Mouse (Mus musculus) gastrocnemius, postnatal 36 days (tissue): ENCODE data around the gene Gmip. TPM values are rescaled to one million over a fixed set of nuclear protein-coding genes. Genes with fewer than 3 reads are reported as not detected.

Experiments used
- DNase-seq, 2 experiments: peaks; one replicate each; pipeline ENCODE4 v3.0.0; 2022
- intact Hi-C: fragments of 180-260 bp; cut with DNase I; formaldehyde crosslinking; loops from one replicate; pipeline ENCODE4 v1.15.1; 2025
- long read RNA-seq, 2 experiments: library from polyadenylated mRNA; stranded (forward); transcript quantifications; one replicate each; pipeline ENCODE4 v2.0.0; 2021
- total RNA-seq, 2 experiments: library from RNA; stranded (reverse); gene quantifications; 2 replicates each; pipeline ENCODE4 v1.2.3; 2021

The Gmip gene
- total RNA-seq, result 1 to 10 TPM; 3.0 to 3.5 TPM
- long read RNA-seq, experiment 1, partial matches to known transcripts, result 2 of 4 reads
- long read RNA-seq, experiment 1, other reads (novel, unspliced or antisense), result 2 of 4 reads
- long read RNA-seq, experiment 2, result 0 reads

DNA sequence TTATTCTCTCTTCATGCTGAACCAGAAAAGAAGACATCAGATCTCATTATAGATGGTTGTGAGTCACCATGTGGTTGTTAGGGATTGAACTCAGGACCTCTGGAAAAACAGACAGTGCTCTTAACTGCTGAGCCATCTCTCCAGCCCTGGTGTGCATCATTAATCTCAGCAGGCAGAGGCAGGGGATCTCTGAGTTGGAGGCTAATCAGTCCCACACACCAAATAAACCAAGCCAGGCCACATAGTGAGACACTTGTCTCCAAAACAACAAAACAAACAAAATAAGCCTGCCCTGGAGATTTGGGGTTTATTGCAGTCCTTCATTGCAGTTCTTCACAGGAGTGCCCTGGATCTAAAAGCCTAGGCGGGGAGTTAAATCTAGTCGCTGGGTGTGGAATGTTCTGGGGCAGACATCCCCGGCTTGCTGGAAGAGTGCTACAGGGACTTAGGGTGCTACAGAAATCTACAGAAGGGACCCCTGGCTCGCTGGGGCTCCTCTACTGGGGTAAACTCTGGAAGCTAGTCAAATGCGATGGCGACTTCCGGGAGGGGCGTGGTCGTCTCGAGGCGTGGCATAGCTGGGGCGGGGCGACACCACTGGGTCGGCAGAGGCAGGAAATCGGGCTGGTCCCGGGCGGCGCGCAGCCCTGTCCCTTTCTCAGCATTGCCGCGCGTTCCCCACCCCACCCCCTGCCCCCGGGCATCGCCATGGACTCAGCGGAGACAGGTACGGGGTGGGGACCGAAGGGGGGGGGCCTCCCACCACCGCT, at the start of gene Gmip:
Gmip (plus strand) TSS at position 586 of the 770 bp plus-strand sequence.
- peak; percentile 64 to 73 for DNase-seq
- intact Hi-C loops, result no loop called here

DNA sequence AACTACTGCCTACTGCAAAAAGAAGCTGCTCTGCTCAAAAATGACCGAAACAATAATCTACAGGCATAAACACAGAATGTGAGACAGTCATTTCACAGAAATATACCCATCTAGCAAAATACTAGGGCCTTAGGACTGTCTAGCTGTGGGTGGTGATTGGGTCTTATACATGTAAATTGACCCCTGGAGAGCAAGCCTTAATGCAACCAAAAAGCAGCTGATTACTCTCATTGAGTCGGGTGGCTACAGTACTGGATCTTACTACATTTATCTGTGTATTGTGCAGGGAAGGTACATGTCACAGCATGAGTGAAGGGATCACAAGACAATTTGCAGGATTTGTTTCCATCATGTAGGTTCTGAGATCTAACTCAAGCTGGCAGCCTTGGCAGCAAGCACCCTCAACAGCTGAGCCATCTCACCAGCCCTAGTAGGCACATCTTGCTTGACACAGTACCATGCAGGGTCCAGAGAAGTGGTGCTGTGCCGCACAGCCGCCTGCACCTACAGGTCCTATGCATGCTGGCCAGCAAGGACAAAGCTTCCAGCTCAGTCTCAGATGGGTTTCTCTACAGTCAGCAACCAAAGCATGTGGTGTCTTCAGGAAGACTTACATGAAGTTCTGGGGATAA, 46.5 kb upstream of the Gmip start:
- intact Hi-C loops, result no loop called here
- DNase-seq, result no peak

DNA sequence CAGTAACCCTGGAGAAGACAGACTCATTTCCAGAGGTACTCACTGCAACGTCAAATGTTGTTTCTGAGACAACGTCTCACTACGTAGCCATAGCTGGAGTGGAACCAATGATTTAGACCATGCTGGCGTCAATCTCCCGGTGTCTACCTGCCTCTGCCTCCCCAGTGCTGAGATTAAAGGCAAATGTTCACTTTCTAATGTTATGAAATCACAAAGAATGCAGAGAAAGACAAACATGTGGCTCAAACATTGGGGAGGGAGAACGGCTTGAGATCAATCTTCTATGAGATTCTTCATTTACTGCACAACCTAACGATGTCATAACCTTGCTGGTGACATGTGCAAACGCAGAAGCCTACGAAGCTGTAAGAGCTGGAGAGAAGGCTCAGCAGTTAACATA, 37.3 kb upstream of the Gmip start:
- intact Hi-C loops, result no loop called here

DNA sequence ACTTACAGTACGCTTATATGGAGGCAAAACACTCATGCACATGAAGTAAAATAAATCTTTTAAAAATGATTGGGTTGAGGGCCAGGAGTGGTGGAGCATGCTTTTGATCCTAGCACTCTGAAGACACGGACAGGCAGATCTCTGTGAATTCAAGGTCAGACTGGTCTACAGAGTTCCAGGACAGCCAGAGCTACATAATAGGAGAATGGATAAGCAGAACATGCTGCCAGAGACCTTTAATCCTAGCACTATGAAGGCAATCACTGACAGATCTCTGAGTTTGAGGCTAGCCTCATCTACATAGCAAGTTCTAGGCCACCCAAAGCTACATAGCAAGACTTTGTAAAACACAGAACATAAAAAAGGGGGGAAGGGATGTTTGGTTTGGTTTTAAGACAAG, 36.4 kb upstream of the Gmip start:
- intact Hi-C loops, result no loop called here
- DNase-seq, result no peak

More for the DNA sequence above, 37.3 kb upstream of the Gmip start:
- no peak for DNase-seq

DNA sequence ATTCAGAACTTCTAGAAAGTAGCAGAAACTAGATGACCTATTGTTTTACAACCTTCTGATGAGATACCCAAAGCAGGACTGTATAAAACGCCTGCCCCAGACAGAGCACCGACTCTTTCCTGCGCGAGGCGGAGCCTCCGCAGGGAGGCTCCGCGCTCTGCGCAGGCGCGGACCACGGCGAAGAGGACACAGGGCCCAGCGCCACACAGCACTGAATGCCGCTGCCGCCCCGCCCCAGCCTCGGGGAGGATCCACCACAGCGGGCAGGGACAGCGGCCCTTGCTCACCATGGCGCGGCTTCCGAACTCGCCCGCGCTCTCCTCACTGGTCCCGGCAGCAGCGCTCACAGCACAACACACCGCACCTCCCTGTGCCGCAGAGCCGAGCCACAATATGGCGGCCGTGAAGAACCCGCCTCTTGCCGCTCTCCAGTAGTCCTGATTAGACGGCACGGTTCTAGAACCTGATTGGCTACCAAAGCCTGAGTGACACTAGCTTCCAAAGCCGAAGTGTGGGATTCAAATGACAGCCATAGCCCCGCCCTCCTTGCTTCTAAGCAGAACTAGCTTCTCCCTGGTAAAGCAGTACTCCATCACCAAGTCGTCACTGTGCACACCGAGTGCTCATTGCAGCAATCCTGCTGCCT, 33.9 kb upstream of the Gmip start, which contains the start of gene Gm20422:
Gm20422 (minus strand) TSS at position 384 of the 646 bp plus-strand sequence.
- intact Hi-C loops, result no loop called here
- peak; percentile 85 for DNase-seq

DNA sequence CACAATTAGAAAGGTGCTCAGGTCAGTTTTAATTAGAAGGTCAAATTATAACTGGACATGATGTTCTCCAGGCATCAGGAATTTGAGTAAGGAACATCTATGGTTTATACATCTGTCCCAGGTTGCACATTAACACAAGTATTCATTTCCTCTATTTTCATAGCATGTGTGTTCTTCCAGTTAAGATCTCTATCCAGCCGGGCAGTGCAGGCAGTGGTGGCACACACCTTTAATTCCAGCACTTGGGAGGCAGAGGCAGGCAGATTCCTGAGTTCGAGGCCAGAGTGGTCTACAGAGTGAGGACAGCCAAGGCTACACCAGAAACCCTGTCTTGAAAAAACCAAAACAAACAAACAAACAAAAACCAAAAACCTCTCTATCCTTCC, 33.3 kb upstream of the Gmip start:
- DNase-seq, result no peak
- intact Hi-C loops, result no loop called here

DNA sequence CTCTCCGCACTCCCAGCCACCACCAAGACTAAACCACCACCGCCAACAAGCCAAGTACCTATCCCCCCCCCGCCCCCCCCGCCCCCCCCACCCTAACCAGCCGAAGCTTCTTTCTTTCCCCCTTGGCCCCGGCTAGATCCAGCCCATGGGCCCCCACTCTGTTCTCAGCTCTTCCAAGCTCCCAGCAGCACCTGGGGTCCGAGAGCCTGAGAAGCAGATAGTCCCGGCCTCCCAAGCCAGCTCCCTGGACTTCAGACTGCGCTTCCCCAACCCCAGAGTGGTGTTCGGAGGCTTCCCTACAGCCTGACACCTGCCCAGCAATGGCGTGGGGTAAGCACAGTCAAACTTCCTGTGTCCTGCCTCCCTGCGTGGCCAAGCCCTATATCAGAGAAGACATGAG, 31.4 kb upstream of the Gmip start:
- intact Hi-C loops, result no loop called here
- DNase-seq, result no peak

DNA sequence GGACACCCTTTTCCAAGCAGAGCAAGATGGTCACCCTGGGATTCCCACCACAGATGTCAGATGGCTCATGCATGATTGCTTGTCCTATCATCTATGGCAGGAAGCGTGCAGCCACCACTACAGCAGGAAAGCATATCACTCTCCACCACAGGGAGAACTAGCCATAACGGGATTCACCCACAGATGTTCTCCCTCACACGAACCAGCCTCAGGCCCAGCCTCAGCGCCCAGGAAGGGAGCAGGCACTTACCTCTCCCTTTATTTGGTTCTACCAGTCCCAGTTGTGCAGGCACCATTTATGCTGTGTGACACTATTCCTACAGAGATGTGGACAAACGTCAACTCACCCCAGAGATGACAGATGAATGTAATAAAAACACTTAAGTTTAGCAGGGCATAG, 19.4 kb upstream of the Gmip start:
- peak in 1 of 2 experiments; percentile 4 for DNase-seq
- intact Hi-C loops, result no loop called here

DNA sequence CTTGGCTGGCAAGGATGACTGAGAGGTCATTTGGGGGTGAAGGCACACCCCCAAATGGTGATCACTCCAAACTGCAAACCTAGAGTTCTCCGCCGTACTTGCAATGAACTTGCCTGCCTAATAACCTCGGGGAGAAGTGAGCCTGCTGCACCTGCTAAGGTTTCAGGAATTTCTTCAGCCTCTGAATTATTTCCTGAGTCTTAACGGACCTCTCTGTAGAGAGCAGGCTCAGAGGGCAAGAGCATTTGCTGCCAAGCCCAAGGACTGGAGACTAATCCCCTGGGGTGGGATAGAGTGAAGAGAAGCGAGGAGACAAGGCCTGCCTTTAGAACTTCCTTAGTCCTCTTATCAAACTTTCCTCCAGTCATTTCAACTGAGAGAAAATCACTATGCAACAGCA, 18.7 kb upstream of the Gmip start:
- intact Hi-C loops, result loop anchor here (10.0 kb wide), 1 partner anchor 135 kb away; the partner anchor contains the start of gene Zfp964
- DNase-seq, result no peak

DNA sequence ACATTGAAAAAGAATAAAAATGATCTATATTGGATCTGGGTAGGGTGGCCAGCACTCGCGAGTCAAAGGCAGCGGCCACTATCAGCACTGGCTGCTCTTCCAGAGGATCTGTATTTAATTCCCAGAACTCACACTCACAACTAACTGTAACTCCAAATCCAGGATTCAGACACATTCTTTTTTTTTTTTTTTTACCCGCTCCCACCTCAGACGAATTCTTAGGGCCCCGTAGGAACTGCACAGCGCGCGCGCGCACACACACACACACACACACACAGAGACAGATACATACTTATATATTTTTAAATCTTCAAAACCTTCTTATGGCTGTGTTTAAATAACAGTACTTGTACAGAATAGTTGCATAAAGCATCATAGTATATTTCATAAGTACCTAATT, 18.1 kb upstream of the Gmip start:
- intact Hi-C loops, result loop anchor here (10.0 kb wide), 1 partner anchor 136 kb away; the partner anchor contains the start of gene Zfp964
- peak in 1 of 2 experiments; percentile 8 for DNase-seq

DNA sequence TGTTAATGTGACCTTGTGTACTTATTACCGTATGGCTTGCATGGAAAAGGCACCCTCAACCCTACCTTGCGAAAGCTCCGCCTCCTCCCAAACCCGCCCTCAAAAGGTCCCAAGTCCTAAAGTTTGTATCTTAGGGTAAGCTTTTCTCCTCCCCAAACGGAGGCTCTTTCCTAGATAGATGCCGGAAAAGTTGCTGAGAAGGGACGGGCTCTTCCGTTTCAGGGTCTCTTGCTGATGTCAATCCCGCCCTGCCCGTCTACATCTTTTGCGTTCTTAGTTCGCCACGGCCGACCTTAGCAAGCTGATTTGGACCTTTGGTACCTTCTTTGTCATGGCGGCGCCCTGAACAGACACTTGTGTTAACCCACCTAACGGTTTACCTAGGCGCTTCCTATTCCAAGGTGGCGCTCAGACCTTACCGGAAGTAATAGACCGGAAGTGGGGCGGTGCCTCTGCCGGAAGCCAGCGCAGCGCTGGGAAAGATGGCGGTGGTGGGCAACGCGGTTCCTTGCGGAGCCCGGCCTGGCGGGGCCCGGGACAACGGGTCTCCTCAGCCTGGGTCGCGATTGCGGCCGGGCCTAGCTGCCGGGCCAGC, 17.6 kb upstream of the Gmip start, which contains the start of the genes Atp13a1 and Zfp866:
Atp13a1 (plus strand) TSS at position 391 of the 595 bp plus-strand sequence.
Zfp866 (minus strand) TSS at position 406 of the 595 bp plus-strand sequence.
- DNase-seq, result peak; percentile 76 to 85
- intact Hi-C loops, result loop anchor here (10.0 kb wide), 1 partner anchor 136 kb away; the partner anchor contains the start of gene Zfp964

DNA sequence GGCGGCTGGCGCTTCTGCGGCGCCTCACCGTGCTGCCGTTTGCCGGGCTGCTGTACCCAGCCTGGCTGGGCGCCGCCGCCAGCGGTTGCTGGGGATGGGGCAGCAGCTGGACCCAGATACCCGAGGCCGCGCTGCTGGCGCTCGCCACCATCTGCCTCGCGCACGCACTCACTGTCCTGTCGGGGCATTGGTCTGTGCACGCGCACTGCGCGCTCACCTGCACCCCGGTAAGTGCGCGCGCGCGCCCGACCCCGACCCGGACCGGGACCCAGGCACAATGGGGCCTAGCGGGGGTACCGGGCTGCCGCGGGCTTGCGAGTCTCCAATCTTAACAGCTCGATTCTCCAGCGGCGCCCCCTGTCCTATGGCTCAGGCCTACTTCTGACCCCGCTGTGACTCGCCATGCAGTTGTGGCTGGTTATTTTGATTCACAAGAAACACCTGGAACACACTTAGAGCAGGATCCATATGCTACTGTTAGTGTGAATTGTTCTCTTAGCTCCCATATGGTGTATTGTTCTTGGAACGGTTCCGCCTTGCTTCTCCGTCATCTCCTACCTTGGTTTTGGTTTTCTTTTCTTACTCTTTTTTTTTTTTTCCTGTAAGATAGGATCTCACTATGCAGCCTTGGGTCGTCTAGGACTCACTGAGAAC, 16.9 kb upstream of the Gmip start:
- intact Hi-C loops, result loop anchor here (10.0 kb wide), 1 partner anchor 137 kb away; the partner anchor contains the start of gene Zfp964
- DNase-seq, result no peak

DNA sequence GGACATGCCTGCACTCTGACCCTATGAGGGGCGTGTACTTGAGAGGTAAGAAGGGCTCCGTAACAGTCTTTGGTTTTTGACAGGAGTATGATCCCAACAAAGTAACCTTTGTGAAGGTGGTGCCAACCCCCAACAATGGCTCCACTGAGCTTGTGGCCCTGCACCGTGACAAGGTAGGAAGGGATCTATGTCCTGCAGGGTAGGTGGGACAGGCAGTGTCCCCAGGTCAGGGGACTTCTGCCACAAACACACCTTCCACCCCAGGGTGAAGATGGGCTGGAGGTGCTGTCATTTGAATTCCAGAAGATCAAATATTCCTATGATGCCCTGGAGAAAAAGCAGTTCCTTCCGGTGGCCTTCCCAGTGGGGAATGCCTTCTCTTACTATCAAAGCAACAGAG, 14.8 kb upstream of the Gmip start:
- intact Hi-C loops, result loop anchor here (10.0 kb wide), 1 partner anchor 139 kb away; the partner anchor contains the start of gene Zfp964
- no peak for DNase-seq

DNA sequence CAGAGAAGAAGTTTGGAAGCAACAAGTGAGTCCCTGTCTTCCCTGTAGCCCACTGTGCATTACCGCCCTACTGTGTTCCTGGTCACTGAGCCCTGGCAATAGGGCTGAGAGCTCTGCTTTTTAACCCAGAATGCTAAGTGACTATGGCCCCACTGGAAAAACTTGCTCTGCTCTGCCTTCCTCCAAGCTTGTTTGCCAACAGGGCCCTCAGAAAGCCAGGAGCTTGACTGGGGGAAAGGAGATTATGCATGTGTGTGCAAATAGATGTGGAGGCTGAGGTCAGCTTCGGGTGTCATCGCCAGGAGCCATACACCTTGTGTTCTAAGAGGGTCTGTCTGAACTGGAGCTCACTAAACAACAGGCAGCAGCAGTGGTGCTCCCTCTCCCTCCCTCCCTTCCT, 14.4 kb upstream of the Gmip start:
- intact Hi-C loops, result loop anchor here (10.0 kb wide), 1 partner anchor 139 kb away; the partner anchor contains the start of gene Zfp964
- peak in 1 of 2 experiments; percentile 7 for DNase-seq

DNA sequence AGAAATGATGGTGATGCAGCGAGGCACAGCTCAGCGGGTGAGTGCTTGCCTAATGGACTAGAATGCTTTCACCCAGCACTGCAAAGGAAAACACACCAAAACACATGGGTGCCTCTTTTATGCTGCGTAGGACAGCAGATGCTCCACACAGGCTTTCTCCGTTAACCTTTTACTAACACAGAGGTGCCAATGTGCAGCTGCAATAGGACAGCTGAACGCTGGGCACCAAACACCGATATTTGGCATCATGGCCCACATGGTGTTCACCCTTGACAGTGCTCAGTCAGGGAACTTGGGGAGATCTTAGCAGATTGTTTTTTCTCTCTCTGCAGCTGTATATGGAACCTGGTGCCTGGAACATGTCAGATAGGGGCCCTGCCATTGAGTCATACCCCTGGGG, 13.6 kb upstream of the Gmip start:
- intact Hi-C loops, result loop anchor here (10.0 kb wide), 1 partner anchor 140 kb away; the partner anchor contains the start of gene Zfp964
- no peak for DNase-seq

DNA sequence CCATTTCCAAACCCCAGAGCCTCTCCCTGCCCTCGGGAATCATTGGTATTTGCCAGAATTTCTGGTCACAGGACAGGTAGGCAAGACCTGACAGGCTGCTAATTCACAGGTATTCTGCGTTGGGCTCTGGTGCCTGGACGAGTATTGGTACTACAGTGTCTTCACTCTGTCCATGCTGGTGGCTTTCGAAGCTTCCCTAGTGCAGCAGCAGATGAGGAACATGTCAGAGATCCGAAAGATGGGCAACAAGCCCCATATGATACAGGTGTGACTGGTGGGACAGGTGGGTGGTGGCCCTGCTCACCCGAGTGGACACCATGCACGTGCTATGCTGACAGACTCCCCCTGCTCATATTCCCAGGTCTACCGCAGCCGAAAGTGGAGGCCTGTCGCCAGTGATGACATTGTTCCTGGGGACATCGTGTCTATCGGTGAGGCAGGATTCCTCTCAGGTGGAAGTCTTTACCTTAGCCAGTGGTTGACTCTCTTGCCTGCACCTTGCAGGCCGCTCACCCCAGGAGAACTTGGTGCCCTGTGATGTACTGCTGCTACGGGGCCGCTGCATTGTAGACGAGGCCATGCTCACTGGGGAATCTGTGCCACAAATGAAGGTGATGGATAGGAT, 11.6 kb upstream of the Gmip start:
- intact Hi-C loops, result loop anchor here (10.0 kb wide), 1 partner anchor 142 kb away; the partner anchor contains the start of gene Zfp964
- peak in 1 of 2 experiments; percentile 8 for DNase-seq

DNA sequence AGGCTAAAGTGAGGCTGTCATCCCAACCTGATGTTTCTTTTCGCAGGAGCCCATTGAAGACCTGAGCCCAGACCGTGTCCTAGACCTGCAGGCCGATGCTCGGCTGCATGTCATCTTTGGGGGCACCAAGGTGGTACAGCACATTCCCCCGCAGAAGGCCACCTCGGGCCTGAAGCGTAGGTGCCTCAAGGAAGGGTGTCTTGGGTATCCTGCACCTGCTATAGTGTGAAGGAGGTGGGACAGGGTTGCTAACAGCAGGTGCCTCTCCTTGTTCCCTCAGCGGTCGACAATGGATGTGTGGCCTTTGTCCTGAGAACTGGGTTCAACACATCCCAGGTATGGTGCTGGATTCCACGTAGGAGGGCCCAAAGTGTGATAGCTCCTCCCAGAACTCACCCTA, 10.8 kb upstream of the Gmip start:
- intact Hi-C loops, result loop anchor here (10.0 kb wide), 1 partner anchor 143 kb away; the partner anchor contains the start of gene Zfp964
- peak in 1 of 2 experiments; percentile 11 for DNase-seq

DNA sequence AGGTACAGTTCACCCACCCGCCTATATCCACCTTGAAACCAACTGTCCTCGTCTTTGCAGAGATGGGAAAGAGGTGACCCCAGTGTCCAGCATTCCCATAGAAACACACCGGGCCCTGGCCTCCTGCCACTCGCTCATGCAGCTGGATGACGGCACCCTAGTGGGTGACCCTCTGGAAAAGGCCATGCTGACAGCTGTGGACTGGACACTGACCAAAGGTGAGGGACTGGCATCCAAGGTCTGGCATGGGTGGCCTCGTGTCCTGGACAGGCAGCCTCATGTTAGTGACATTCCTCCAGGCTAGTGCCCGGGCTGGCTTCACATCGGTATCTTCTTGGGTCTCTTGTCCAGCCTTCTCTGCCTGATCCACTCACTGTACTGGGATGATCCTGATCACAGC, 9.2 kb upstream of the Gmip start:
- peak in 1 of 2 experiments; percentile 10 for DNase-seq
- intact Hi-C loops, result loop anchor here (10.0 kb wide), 1 partner anchor 144 kb away; the partner anchor contains the start of gene Zfp964

DNA sequence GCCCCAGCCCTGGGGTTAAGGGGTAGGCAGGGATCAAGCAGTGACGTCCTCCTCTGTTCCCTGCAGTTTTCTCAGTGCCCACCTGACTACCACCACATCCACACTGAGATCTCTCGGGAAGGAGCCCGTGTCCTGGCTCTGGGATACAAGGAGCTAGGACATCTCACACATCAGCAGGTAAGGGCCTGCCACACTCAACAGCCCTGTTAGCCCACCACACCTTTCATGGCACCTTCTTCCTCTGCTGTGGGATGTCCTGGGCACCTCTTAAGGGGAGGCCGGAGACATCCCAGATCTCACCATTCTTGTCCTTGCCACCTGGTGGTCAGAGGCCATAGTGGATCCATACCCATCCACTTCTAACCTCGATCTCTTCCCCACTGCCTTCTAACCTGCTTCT, 8.5 kb upstream of the Gmip start:
- peak in 1 of 2 experiments; percentile 9 for DNase-seq
- intact Hi-C loops, result loop anchor here (10.0 kb wide), 1 partner anchor 145 kb away; the partner anchor contains the start of gene Zfp964
